Mouse (Mus musculus) layer of hippocampus, adult 2 months (tissue): Measurements from ENCODE around the gene Lypd4. TPM values are rescaled to one million over a fixed set of nuclear protein-coding genes. Genes with fewer than 3 reads are reported as not detected.

Experiments
- DNase-seq, 2 experiments: peaks; one replicate each; pipeline ENCODE4 v3.0.0; 2022; ENCODE audit warnings: low spot score in 2 of 2
- H3K27ac ChIP-seq: fragments of 200-600 bp; 2 replicates; pipeline ENCODE4 v1.8.1; 2022
- H3K4me3 ChIP-seq: fragments of 200-600 bp; 2 replicates; pipeline ENCODE4 v1.8.1; 2022; ENCODE audit warnings: mild to moderate bottlenecking
- CTCF ChIP-seq: fragments of 200-600 bp; conservative IDR thresholded peaks from 2 replicates; pipeline ENCODE4 v1.8.1; 2022; ENCODE audit warnings: antibody characterized with exemption, mild to moderate bottlenecking, moderate library complexity
- total RNA-seq, 2 experiments: library from RNA; stranded (reverse); gene quantifications; 2 replicates each; pipeline ENCODE4 v1.2.3; 2021

Lypd4 gene
- total RNA-seq, 2 experiments from 2014 or later, result not detected

- DNase-seq, result no peak
- Histone ChIP-seq H3K27ac (no peak overlapping the region), H3K4me3 (no peak overlapping the region)
- TF ChIP-seq CTCF, result no peak
These were observed 45.3 kb downstream of the Lypd4 start for GRCm38 (mm10) chr7:24824452-24824851.

DNA sequence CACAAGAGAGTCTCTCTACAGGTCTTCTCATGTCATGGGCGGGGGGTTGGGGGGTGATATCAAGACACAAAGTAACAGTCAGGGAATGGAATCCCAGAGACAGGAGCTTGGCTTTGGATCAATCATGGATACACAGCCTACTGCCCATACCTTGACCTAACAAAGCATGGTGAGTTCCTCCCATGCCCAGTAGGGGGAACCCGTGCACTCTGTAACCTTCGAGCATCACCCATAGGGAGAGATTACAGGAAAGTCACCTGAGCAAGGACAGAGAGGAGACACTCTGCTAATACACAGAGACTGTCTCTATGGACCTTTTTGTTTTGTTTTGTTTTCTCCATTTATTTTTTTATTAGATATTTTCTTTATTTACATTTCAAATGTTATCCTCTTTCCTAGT lies 52.2 kb downstream of the Lypd4 start:
- no peak overlapping the region for H3K4me3 ChIP-seq
- peak; percentile 54 to 74 for DNase-seq
- peak; percentile 94 for TF ChIP-seq CTCF
- H3K27ac ChIP-seq, result no peak overlapping the region

Other genes starting within 250 kb of the Lypd4 start
- under 1 TPM; 0.51 to 0.56 TPM for gene Lypd3, start 233.4 kb downstream of the Lypd4 start, total RNA-seq
- not detected for gene Tex101, start 193.3 kb downstream of the Lypd4 start, total RNA-seq
- gene BC049730, start 160.7 kb downstream of the Lypd4 start, total RNA-seq, result not detected
- not detected for gene Gm4763, start 143.0 kb downstream of the Lypd4 start, total RNA-seq
- gene Cd177, start 109.6 kb downstream of the Lypd4 start, total RNA-seq, result under 1 TPM in 1 of 2 experiments, not detected in 1; 0.41 TPM
- gene Ceacam10, start 92.7 kb downstream of the Lypd4 start, total RNA-seq, result not detected
- gene Gm9844, start 7.7 kb downstream of the Lypd4 start, total RNA-seq, result 1 to 10 TPM in 1 of 2 experiments, not detected in 1; 1.6 TPM
- gene Dmrtc2, start 116 bp upstream of the Lypd4 start, total RNA-seq, result not detected
- 100 to 1,000 TPM; 501 to 525 TPM for gene Rps19, start 14.4 kb upstream of the Lypd4 start, total RNA-seq
- not detected for gene Cd79a, start 27.4 kb upstream of the Lypd4 start, total RNA-seq
- gene Arhgef1, start 33.0 kb upstream of the Lypd4 start, total RNA-seq, result 10 to 100 TPM; 88.3 to 100.0 TPM
- gene Gm4881, start 74.6 kb upstream of the Lypd4 start, total RNA-seq, result not detected
- 100 to 1,000 TPM; 275 to 315 TPM for gene Rabac1, start 102.8 kb upstream of the Lypd4 start, total RNA-seq
- gene Atp1a3, start 136.0 kb upstream of the Lypd4 start, total RNA-seq, result 1,000 to 10,000 TPM; 2,443 to 2,563 TPM
- gene Grik5, start 202.4 kb upstream of the Lypd4 start, total RNA-seq, result 100 to 1,000 TPM; 247 to 248 TPM
- gene Zfp574, start 202.6 kb upstream of the Lypd4 start, total RNA-seq, result 10 to 100 TPM; 29.3 to 30.3 TPM